Mouse (Mus musculus): Measurements from ENCODE around the gene Zfp239. TPM values are rescaled to one million over a fixed set of nuclear protein-coding genes. Genes with fewer than 3 reads are reported as not detected.
"Not testable (repeated sequence)": the region's sequence is repeated elsewhere in the genome, so short reads cannot be mapped to it uniquely, and the experiment has no call there.

The Zfp239 gene
- 14.4 and 16.3 TPM in 2 replicates for polyA plus RNA-seq (2015; fragmentation: Nextera tagmentation; extraction: Ambion mirVana)

GRCm38 (mm10) chr6:117861848-117862247 lies at the start of gene Zfp239:
Gene Zfp239, plus strand, starts transcription at chr6:117862100.
- Histone ChIP-seq H3K9me3 (no peaks in the 10 kb centered on the region), H3K4me3 (peak within 1 kb of the TSS; percentile 80), H3K4me2 (replicated peaks) (peak within 1 kb of the TSS; percentile 83), H3K9ac (peak within 1 kb of the TSS; percentile 86), H3K27me3 (no peaks in the 10 kb centered on the region), H3K4me1 (peaks cover 5% of the 10 kb centered on the region; the same call in 1 of the 2 replicates), H3K36me3 (0 out of 2 replicates have a peak, but pooled peaks cover under 1% of the 10 kb centered on the region), H3K27ac (no peak within 1 kb of the TSS)
- no peak for ATAC-seq (ENCODE audit: low FRiP score, low read depth)
- 75% methylated on average over 6 of the region's 6 CpGs for WGBS

DNA sequence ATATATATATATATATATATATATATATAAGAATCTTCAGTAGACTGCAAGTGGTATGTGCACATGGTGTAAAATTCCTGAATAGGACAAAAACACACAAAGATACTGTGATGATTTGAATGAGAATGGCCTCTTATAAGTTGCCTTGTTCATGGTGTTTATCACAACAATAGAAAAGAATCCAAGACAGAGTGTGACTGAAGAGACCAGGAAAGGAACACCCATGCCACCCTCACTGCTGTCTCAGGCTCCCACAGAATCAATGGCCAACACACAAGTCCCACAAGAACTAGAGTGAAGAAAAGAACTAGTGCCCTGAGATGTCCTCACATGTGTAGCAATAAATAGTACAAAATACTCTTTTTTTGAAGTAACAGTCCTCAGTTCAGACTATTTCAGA lies 47.2 kb upstream of the Zfp239 start:
- H3K4me2 ChIP-seq (replicated peaks), result no peak overlapping the region
- H3K4me3 ChIP-seq, result no peak overlapping the region
- H3K27me3 ChIP-seq, result no peaks in the 10 kb centered on the region
- H3K4me1 ChIP-seq, result no peaks in the 10 kb centered on the region
- no peaks in the 10 kb centered on the region for H3K36me3 ChIP-seq
- no peak for ATAC-seq (ENCODE audit: low FRiP score, low read depth)
- no peak overlapping the region for H3K27ac ChIP-seq
- no peaks in the 10 kb centered on the region for H3K9me3 ChIP-seq
- H3K9ac ChIP-seq, result no peak overlapping the region

DNA sequence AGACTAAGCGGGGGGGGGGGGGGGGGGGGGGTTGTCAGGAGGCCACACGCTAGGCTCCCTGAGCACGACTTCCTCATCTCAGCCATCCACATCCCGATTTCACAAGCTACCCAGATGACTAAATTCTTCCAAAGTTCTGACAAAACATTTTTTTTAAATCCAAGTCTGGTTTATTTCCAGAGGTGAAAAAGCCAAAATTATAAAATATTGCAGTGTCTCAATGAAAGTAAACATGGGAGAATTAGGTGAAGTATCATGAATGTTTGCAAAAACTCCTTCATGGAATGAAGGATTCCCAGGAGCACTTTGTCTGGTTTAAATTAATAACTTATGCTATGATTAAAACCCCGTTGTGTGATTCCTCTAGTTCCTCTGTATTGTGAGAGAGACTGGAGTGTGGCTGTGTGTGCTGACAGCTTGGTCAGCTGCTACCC lies 44.8 kb upstream of the Zfp239 start:
- no peak overlapping the region for H3K9ac ChIP-seq
- no peak overlapping the region for H3K4me2 ChIP-seq (replicated peaks)
- H3K4me3 ChIP-seq, result no peak overlapping the region
- 61% methylated on average over 4 of the region's 5 CpGs for WGBS
- H3K4me1 ChIP-seq, result no peaks in the 10 kb centered on the region
- no peaks in the 10 kb centered on the region for H3K36me3 ChIP-seq
- no peak overlapping the region for H3K27ac ChIP-seq
- no peak for ATAC-seq (ENCODE audit: low FRiP score, low read depth)
- no peaks in the 10 kb centered on the region for H3K27me3 ChIP-seq
- no peaks in the 10 kb centered on the region for H3K9me3 ChIP-seq

DNA sequence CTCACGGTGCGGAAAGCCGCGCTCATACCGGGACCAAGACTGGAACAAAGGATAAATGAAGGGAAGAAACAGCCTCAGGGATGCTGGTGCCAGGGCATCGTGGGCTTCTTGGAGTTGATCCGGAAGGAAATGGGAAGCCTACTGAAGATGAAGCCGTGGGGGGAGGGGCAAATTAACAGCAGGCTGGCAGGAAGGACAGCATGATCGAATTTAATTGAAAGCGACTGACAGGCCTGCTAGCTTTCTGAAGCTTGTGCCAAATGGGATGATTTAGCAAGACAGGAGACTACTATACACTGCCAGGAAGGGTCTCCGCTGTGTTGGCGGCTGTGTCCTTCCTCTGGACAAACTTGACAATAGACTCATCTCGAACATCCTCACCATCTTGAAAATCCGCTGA lies 41.6 kb upstream of the Zfp239 start:
- no peaks in the 10 kb centered on the region for H3K9me3 ChIP-seq
- H3K4me1 ChIP-seq, result no peaks in the 10 kb centered on the region
- H3K4me3 ChIP-seq, result no peak overlapping the region
- H3K36me3 ChIP-seq, result no peaks in the 10 kb centered on the region
- no peak overlapping the region for H3K9ac ChIP-seq
- no peak overlapping the region for H3K4me2 ChIP-seq (replicated peaks)
- WGBS, result 90% methylated on average over 14 of the region's 14 CpGs
- no peak for ATAC-seq (ENCODE audit: low FRiP score, low read depth)
- no peak overlapping the region for H3K27ac ChIP-seq
- peaks cover 12% of the 10 kb centered on the region; the same call in 1 of the 2 replicates for H3K27me3 ChIP-seq

GRCm38 (mm10) chr6:117825369-117825768 lies 36.5 kb upstream of the Zfp239 start:
- 17% methylated on average over 4 of the region's 4 CpGs for whole genome bisulfite sequencing
- H3K4me3 ChIP-seq, result no peak overlapping the region
- no peaks in the 10 kb centered on the region for H3K36me3 ChIP-seq
- no peaks in the 10 kb centered on the region for H3K4me1 ChIP-seq
- no peaks in the 10 kb centered on the region for H3K9me3 ChIP-seq
- no peak overlapping the region for H3K4me2 ChIP-seq (replicated peaks)
- ATAC-seq (ENCODE audit: low FRiP score, low read depth), result peak; percentile 68; the same call in 1 of the 2 replicates
- no peak overlapping the region for H3K9ac ChIP-seq
- no peak overlapping the region for H3K27ac ChIP-seq
- H3K27me3 ChIP-seq, result peaks cover 37% of the 10 kb centered on the region

- WGBS, result 14% methylated on average over 9 of the region's 9 CpGs
- H3K27ac ChIP-seq, result no peak overlapping the region
- ATAC-seq (ENCODE audit: low FRiP score, low read depth), result peak; percentile 61; the same call in 1 of the 2 replicates
- H3K4me2 ChIP-seq (replicated peaks), result no peak overlapping the region
- H3K27me3 ChIP-seq, result peaks cover 31% of the 10 kb centered on the region
- H3K4me1 ChIP-seq, result no peaks in the 10 kb centered on the region
- H3K36me3 ChIP-seq, result no peaks in the 10 kb centered on the region
- H3K9ac ChIP-seq, result no peak overlapping the region
- no peak overlapping the region for H3K4me3 ChIP-seq
- no peaks in the 10 kb centered on the region for H3K9me3 ChIP-seq
These were observed 33.6 kb upstream of the Zfp239 start for GRCm38 (mm10) chr6:117828273-117828672.

GRCm38 (mm10) chr6:117840686-117841510 lies 21.0 kb upstream of the Zfp239 start, which contains the start of gene Zfp637:
Gene Zfp637, plus strand, starts transcription at chr6:117841180.
- ATAC-seq (ENCODE audit: low FRiP score, low read depth), result peak; percentile 97
- Histone ChIP-seq H3K27me3 (no peaks in the 10 kb centered on the region), H3K27ac (peak within 1 kb of the TSS; percentile 94), H3K4me1 (peaks cover 11% of the 10 kb centered on the region), H3K9me3 (no peaks in the 10 kb centered on the region), H3K36me3 (peaks cover 31% of the 10 kb centered on the region), H3K4me2 (replicated peaks) (peak within 1 kb of the TSS; percentile 73), H3K9ac (peak within 1 kb of the TSS; percentile 97), H3K4me3 (peak within 1 kb of the TSS; percentile 90)
- under 1% methylated on average over 66 of the region's 66 CpGs for WGBS

- ATAC-seq (ENCODE audit: low FRiP score, low read depth), result no peak; the same call in 1 of the 2 replicates
- Histone ChIP-seq H3K27ac (peak overlapping the region; percentile 94), H3K9me3 (no peaks in the 10 kb centered on the region), H3K4me1 (peaks cover 11% of the 10 kb centered on the region), H3K4me3 (peak overlapping the region; percentile 90), H3K4me2 (replicated peaks) (peak overlapping the region; percentile 73), H3K9ac (peak overlapping the region; percentile 97), H3K27me3 (no peaks in the 10 kb centered on the region), H3K36me3 (peaks cover 37% of the 10 kb centered on the region)
- 13% methylated on average over 12 of the region's 12 CpGs for WGBS
These were observed 20.4 kb upstream of the Zfp239 start for GRCm38 (mm10) chr6:117841511-117841955.

DNA sequence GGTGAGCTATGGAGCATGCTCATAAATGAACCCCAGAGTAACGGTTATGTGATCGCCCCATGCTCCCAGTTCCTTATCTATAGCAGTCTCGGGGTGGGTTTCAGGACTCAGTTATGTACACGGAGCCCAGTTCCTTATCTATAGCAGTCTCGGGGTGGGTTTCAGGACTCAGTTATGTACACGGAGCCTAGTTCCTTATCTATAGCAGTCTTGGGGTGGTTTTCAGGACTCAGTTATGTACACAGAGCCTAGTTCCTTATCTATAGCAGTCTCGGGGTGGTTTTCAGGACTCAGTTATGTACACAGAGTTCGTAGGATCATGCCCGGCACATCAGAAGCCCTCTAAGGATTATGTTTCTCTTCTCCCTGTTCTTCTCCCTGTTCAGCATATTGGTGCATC lies 17.3 kb upstream of the Zfp239 start:
- ATAC-seq (ENCODE audit: low FRiP score, low read depth), result no peak
- Histone ChIP-seq H3K4me3 (no peak overlapping the region), H3K27ac (no peak overlapping the region), H3K4me1 (peaks cover 11% of the 10 kb centered on the region), H3K4me2 (replicated peaks) (no peak overlapping the region), H3K9ac (no peak overlapping the region), H3K36me3 (peaks cover 68% of the 10 kb centered on the region), H3K9me3 (0 out of 2 replicates have a peak, but pooled peaks cover 3% of the 10 kb centered on the region), H3K27me3 (no peaks in the 10 kb centered on the region)
- WGBS, result 92% methylated on average over 9 of the region's 9 CpGs

- ATAC-seq (ENCODE audit: low FRiP score, low read depth); H3K9me3 ChIP-seq; H3K27me3 ChIP-seq; H3K4me3 ChIP-seq; H3K27ac ChIP-seq; H3K4me2 ChIP-seq (replicated peaks); H3K9ac ChIP-seq: not testable (repeated sequence)
- H3K36me3 ChIP-seq, result peaks cover 72% of the 10 kb centered on the region
- 95% methylated on average over 4 of the region's 4 CpGs for WGBS
- H3K4me1 ChIP-seq, result peaks cover 11% of the 10 kb centered on the region
These were observed 15.2 kb upstream of the Zfp239 start for GRCm38 (mm10) chr6:117846671-117847070.

DNA sequence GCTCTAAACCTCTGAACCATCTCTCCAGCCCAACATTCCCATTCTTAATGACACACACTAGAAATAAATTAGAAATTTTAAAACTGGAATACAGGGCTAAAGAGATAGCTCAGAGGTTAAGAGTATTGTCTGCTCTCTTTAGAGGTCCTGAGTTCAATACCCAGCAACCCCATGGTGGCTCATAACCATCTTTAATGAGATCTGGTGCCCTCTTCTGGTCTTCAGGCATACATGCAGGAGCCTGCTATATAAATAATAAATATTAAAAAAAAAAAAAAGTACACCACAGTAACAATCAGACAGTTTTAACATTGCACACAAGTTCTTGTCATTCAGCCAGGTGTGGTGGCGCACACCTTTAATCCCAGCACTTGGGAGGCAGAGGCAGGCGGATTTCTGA lies 14.1 kb upstream of the Zfp239 start:
- no peak overlapping the region for H3K4me3 ChIP-seq
- H3K9me3 ChIP-seq, result 0 out of 2 replicates have a peak, but pooled peaks cover 3% of the 10 kb centered on the region
- H3K9ac ChIP-seq, result no peak overlapping the region
- H3K36me3 ChIP-seq, result peaks cover 72% of the 10 kb centered on the region
- H3K27ac ChIP-seq, result no peak overlapping the region
- no peak overlapping the region for H3K4me2 ChIP-seq (replicated peaks)
- H3K4me1 ChIP-seq, result peaks cover 1% of the 10 kb centered on the region; the same call in 1 of the 2 replicates
- ATAC-seq (ENCODE audit: low FRiP score, low read depth), result no peak
- 100% methylated on average over 2 of the region's 2 CpGs for WGBS
- no peaks in the 10 kb centered on the region for H3K27me3 ChIP-seq

- H3K27ac ChIP-seq, result no peak overlapping the region
These were observed 13.3 kb upstream of the Zfp239 start for GRCm38 (mm10) chr6:117848577-117848976.

More at GRCm38 (mm10) chr6:117848577-117848976, 13.3 kb upstream of the Zfp239 start:
- Histone ChIP-seq H3K36me3 (peaks cover 69% of the 10 kb centered on the region), H3K4me2 (replicated peaks) (no peak overlapping the region), H3K27me3 (no peaks in the 10 kb centered on the region), H3K4me1 (no peaks in the 10 kb centered on the region), H3K9ac (no peak overlapping the region), H3K4me3 (no peak overlapping the region), H3K9me3 (0 out of 2 replicates have a peak, but pooled peaks cover 3% of the 10 kb centered on the region)
- ATAC-seq (ENCODE audit: low FRiP score, low read depth), result no peak
- 93% methylated on average over 5 of the region's 5 CpGs for WGBS

Data from limb, embryonic 13.5 days (tissue).